Mouse (Mus musculus) layer of hippocampus, postnatal 14 days (tissue): ENCODE measurements at regions not wholly inside any gene's neighbourhood (a gene's known extent, or its start where the extent isn't known, plus 50 kb on each side); places are given as distances from the start of the nearest gene placed in this dataset.

Experiments
- DNase-seq, 2 experiments: peaks; one replicate each; pipeline ENCODE4 v3.0.0; 2021 to 2022; ENCODE audit warnings: low spot score in 2 of 2, mixed read lengths in 1 of 2

- DNase-seq, result no peak
Measured at GRCm38 (mm10) chr16:76725991-76726390, 287.5 kb upstream of the Usp25 start.

GRCm38 (mm10) chr16:76725271-76725670 lies 288.2 kb upstream of the Usp25 start:
- DNase-seq, result no peak

- no peak for DNase-seq
Measured at GRCm38 (mm10) chr16:76718809-76719208, 294.7 kb upstream of the Usp25 start.

GRCm38 (mm10) chr16:76718147-76718546 lies 295.4 kb upstream of the Usp25 start:
- no peak for DNase-seq

GRCm38 (mm10) chr16:76694913-76695312 lies 318.6 kb upstream of the Usp25 start:
- DNase-seq, result no peak

GRCm38 (mm10) chr16:76687735-76688447 lies 314.3 kb upstream of the Nrip1 start:
- DNase-seq, result peak; percentile 16 to 67

DNA sequence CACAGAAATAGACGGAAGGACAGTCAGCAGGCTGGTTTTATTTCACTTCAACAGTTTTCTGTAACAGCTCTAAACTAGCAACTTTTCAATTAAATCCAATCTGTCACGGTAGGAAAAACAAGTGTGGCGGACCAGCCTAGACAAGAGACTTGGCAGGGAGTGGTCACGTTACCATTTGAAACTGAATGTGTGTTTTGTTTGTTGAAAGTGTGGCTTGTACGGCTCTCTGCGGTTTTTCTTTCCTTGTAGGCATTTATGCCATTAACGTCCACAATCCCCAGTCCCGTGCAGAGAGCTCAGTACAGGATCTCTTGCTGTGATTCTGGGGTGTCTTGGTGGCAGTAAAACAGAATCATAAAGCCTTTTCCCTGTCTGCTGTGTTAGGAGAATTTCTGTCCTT lies 311.9 kb upstream of the Nrip1 start:
- DNase-seq, result peak in 1 of 2 experiments; percentile 51

DNA sequence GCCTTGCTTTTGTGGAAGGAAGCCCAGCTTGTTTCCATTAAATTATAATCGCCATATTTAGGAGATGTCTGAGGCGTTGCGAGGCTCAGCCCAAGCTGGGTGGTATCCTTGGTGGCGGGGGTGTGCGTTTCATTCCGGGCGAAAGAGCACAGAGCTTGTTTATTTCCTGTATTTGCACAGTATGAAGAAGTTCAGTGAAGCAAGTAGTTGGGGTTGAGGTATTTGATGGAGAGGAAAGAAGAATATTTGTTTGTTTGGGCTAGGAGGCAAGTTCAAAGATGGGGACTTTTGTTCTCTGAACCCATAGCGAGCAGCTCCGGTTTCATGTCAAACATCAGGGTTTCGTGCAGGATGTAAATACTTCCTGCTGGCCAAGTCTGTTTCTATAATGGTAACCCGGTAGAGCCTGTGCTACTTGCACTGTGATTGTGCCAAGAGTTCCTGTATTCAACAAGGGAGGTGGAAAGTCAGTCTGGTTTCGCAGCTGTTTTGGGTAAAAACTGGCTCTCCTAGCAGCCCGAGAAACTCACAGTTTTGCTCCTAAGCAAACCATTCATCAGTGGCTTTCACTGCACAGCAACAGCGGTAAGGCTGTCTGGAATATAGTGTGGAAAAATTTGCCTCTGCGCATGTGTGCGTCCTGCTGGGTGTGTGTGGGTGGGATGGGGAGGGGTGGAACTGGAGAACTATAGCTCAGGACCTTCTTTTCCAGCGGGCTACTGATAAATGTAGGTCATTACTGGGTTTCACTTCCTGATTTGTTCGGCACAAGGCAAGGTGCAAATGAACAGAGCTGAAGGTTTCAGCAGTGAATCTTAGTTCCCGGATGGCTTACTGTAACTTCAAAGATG lies 306.7 kb upstream of the Nrip1 start:
- DNase-seq, result peak; percentile 16 to 19

- no peak for DNase-seq
Measured at GRCm38 (mm10) chr16:76678885-76679284, 305.3 kb upstream of the Nrip1 start.

DNA sequence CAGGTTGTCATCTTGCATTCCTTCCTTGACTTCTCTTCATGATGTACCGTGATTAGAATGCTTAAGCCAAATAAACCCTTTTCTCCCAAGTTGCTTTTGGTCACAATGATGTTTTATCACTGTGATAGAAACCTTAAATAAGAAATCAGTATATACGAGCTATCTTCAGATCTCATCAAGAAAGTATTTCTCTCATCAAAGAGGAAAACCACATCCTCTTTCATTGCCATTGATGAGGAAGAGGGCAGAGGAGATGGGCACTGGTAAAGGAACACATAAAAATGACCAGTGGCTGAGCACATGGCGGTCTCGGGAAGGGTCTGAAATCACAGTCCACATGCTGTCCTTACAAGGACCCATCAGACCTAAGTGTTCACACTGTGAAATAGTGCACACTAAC lies 296.2 kb upstream of the Nrip1 start:
- DNase-seq, result no peak

DNA sequence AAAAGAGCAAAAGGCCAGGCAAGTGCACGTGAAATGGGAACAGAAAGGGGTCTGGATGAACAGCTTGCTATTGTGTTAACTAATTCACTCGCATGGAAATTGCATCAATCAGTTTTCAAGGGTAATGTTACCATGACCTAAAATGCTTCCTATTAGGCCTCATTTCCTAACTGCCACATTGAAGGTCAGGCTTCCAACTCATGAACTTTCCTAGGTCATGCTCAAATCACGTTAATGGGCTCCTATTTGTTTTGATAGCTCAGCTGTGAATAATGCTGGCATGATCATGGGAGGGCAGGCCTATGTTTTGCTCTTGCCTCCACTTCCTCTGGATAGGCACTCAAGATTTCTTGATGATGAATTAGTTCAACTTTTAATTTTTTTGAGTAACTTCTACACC lies 293.4 kb upstream of the Nrip1 start:
- no peak for DNase-seq

DNA sequence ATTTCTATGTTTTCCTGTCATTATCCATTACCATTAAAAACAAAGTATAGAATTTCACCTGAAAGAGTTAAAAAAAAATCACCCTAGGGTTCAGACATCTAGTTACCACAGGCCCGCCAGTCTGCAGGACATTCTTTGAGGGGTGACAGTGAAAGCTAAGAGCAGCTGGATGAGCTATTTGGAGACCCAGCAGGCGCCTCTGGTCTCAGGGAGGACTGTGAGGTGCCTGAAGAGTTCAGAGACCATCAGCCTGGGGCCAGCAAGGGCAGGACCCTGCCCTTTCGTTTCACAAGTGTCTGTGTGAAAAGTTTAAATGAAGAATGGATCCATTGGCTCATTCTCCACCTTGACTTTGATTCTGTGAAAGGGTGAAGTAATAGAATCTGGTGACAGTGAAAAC lies 281.5 kb upstream of the Nrip1 start:
- DNase-seq, result no peak

- DNase-seq, result no peak
Measured at GRCm38 (mm10) chr16:76644281-76644680, 270.7 kb upstream of the Nrip1 start.

DNA sequence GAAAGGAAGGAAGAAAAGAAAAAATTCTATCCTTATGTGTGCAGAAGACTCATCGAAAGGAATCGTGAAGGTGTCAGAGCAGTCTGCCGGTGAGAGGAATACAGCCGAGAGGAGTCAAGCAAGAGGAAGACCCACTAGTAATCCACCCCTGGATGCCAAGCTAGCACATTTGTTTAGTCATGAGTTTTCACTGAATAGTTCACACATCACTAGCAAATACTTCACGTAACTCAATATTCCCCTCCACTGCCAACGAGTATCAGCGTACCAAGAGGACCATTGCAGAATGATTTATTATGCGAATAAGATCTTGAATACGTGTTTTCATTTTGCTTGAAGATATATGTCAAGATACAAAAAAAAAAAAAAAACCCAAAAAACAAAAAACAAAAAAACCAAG lies 270.2 kb upstream of the Nrip1 start:
- DNase-seq, result no peak

GRCm38 (mm10) chr16:76635169-76635568 lies 261.5 kb upstream of the Nrip1 start:
- no peak for DNase-seq

DNA sequence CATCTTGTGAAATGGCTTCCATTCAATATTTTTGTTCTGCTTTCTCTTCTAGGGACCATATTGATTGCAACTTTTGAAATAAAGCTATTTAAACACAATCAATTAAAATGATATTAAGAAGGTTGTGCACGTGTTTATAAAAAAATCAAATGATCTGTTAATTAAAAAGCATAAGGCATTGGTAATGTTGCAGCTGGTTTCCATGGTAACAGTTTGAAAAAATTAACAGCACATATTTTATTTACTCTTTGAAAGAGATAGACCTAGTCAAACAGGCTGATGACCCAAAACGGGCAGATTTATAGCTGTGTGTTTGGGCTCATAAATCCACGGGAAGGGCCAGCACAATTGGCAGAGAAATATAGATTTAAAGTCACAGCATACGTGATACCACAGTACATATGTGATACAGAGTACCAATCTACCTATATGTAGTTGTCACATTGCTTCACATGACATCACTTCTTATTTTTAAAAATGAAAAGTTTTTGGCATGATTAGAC lies 260.6 kb upstream of the Nrip1 start:
- peak in 1 of 2 experiments; percentile 63 for DNase-seq

DNA sequence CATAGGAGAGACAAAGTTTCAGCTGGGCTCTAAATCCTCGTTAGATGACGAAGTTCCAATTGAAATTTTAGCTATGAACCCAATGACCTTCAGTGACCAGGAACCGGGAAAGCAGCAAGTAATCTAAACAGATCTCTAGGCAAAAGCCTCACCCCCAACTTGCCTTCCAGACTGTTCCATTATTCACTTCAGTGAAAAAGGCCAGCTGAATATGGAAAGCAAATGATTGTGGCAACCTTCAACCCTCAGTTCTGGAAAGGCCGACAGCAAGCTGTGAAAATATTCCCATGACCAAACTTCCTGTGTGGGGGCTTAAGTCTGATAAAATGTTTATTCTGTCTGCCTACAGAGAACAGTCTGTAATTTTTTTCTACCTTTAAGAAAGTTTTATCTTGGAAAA lies 252.5 kb upstream of the Nrip1 start:
- no peak for DNase-seq

- DNase-seq, result peak in 1 of 2 experiments; percentile 11
Measured at GRCm38 (mm10) chr16:76621715-76622114, 248.1 kb upstream of the Nrip1 start.

GRCm38 (mm10) chr16:76618295-76618694 lies 244.7 kb upstream of the Nrip1 start:
- DNase-seq, result no peak

- no peak for DNase-seq
Measured at GRCm38 (mm10) chr16:76611061-76611460, 237.4 kb upstream of the Nrip1 start.

DNA sequence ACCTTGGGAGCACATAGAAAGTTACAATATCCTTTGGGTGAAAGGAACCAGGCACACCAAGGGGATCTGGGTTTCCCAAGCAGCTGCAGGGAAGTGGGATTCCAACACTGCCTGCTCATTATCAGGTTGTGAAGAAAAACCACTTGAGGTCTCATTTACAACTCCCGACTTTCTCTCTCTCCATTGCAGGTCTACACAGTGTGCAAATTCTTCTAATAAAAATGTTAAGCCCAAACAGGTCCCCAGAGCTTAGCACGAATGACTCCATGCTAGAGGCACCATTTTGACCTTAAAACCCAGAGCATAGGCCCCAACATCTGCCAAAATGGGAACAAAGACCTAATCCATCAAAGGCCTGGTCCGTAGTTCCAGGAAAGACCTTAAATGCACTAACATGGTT lies 231.3 kb upstream of the Nrip1 start:
- DNase-seq, result no peak

- no peak for DNase-seq
Measured at GRCm38 (mm10) chr16:76603846-76604258, 230.2 kb upstream of the Nrip1 start.
